Comparison of ENCODE assay signal across 14 mouse cellular contexts in genomic region chr4:101319681-101320220, GRCm38 (mm10).
"Had no signal": no experiment of that assay in that cellular context is flagged by ENCODE, and none has a peak within 500 bp of the region (broad histone marks: within the 10 kb centered on the region; RNA-seq: fewer than 3 reads in every experiment).

No protein-coding gene starts in this region.

- DNase-seq: kidney, adult 11 months; layer of hippocampus, postnatal 36 days; left cerebral cortex, postnatal 4 days; lung, adult 18-20 months; lung, postnatal 14 days; lung, postnatal 4 days; midbrain, embryonic 14.5 days had no signal

- H3K27ac ChIP-seq: kidney, embryonic 15.5 days; left cerebral cortex, adult 2 months; limb, embryonic 12.5 days; limb, embryonic 15.5 days; liver, embryonic 14.5 days; stomach, postnatal 0 days had no signal

- H3K27me3 ChIP-seq: kidney, embryonic 15.5 days; limb, embryonic 15.5 days had no signal

- H3K9me3 ChIP-seq: kidney, embryonic 15.5 days; limb, embryonic 12.5 days; limb, embryonic 15.5 days had no signal

- H3K4me1 ChIP-seq: kidney, embryonic 15.5 days; limb, embryonic 12.5 days; limb, embryonic 15.5 days had no signal

- H3K4me3 ChIP-seq: kidney, embryonic 15.5 days; left cerebral cortex, adult 2 months; limb, embryonic 12.5 days; limb, embryonic 15.5 days had no signal

- H3K4me2 ChIP-seq: kidney, embryonic 15.5 days; limb, embryonic 12.5 days; limb, embryonic 15.5 days; midbrain, embryonic 11.5 days had no signal

- H3K9ac ChIP-seq: kidney, embryonic 15.5 days; limb, embryonic 12.5 days; limb, embryonic 15.5 days; liver, embryonic 14.5 days had no signal

- H3K36me3 ChIP-seq: kidney, embryonic 15.5 days; limb, embryonic 12.5 days; limb, embryonic 15.5 days had no signal
